Mouse (Mus musculus) left cerebral cortex, postnatal 4 days (tissue): ENCODE measurements at regions not wholly inside any gene's neighbourhood (a gene's known extent, or its start where the extent isn't known, plus 50 kb on each side); places are given as distances from the start of the nearest gene placed in this dataset.
"Not testable (repeated sequence)": the region's sequence is repeated elsewhere in the genome, so short reads cannot be mapped to it uniquely, and the experiment has no call there.

Experiments used
- DNase-seq: peaks from one replicate; pipeline ENCODE4 v3.0.0-alpha.2; 2022
- intact Hi-C: fragments of 180-260 bp; cut with DNase I; formaldehyde crosslinking; loops from one replicate; pipeline ENCODE4 v1.15.1; 2025

DNA sequence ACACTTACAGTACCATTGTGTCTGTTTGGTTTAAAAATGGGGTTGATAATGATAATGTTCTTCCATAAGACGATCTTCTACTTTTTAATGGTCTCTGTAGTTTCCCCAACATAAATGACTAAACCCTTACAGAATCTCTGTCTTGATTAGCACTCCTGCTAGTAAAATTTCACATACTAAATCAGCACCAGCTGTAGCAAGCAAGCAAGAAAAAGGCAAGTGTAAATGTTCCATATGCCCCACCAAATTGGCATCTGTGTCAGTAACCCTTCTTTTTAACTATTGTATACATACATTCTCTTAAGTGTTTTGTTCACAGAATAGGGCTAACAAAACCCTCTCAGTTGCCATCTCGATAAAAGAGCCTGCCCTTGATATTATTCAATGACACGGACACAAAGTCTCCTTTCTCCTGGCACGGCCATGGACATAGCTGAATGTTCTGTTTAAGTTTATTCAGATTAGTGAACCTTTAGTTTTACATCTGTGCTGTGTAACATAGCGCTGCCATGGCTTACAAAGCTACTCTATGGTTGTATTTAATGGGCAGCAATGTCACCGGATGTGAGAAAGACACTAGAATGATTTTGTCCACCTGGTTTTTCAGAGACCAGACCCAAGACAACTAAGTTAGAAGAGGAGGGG, 414.3 kb downstream of the Gtdc1 start:
- DNase-seq, result no peak
- intact Hi-C loops, result no loop called here

- intact Hi-C loops, result no loop called here
- DNase-seq, result peak; percentile 84
Observed at GRCm38 (mm10) chr2:44512334-44512733, 415.1 kb downstream of the Gtdc1 start.

DNA sequence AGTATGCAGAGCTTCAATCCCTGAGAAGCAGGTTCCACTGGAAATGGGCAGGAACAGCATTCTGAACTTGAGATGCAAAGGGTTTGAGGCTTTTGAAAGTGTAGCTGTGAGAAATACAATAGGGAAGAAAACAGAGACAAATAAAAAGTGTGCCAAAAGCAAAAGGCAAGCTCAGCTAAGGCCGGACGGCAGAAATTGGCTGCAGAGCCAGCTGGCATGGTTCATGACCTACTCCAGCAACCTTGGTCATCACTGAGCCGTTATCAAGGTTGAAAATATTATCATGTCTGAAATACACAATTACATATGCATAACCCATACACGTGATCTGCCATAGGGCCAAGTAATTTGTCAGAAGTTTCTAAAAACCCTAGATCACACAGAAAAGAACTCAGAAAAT, 418.4 kb downstream of the Gtdc1 start:
- DNase-seq, result peak; percentile 8
- intact Hi-C loops, result no loop called here

- DNase-seq, result no peak
- intact Hi-C loops, result no loop called here
Observed at GRCm38 (mm10) chr2:44504273-44504672, 423.2 kb downstream of the Gtdc1 start.

- DNase-seq, intact Hi-C loops: not testable (repeated sequence)
Observed at GRCm38 (mm10) chr2:44490806-44491205, 436.7 kb downstream of the Gtdc1 start.

DNA sequence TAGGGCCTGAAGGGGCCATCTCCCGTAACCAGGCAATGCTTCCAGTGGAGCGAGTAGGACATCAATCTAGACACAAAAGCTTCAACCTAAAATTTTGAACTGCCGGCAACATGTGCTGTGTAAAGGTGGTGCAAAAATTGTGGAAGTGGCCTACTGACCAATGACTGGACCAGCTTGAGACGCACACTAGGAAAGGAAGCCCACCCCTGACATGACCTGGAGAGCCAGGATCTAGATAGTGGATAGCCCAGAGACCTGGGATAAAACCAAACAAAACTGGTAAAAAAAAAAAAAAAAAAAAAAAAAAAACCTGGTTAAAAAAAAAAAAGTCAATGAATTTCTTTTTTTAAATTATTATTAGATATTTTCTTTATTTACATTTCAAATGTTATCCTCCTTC, 437.2 kb downstream of the Gtdc1 start:
- intact Hi-C loops, result no loop called here
- DNase-seq, result no peak

DNA sequence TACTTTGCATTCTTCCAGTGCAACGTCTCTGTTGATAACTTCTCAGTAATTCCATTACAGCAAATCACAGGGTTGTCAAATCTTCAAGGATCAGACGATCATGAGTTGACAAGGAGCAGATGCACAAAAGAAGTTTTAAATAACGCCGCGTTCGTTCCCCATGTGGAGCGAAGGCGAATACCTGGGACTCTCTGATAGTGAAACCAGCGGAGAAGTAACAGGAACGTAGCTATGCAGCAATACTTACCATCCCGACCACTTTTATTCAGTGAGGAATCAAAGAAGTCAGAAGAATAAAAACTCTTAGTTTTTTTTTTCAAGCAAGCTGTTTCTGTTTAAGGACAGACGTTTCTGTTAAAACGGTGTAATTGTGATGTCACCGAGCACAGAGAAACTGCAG, 441.6 kb downstream of the Gtdc1 start:
- no peak for DNase-seq
- intact Hi-C loops, result no loop called here

DNA sequence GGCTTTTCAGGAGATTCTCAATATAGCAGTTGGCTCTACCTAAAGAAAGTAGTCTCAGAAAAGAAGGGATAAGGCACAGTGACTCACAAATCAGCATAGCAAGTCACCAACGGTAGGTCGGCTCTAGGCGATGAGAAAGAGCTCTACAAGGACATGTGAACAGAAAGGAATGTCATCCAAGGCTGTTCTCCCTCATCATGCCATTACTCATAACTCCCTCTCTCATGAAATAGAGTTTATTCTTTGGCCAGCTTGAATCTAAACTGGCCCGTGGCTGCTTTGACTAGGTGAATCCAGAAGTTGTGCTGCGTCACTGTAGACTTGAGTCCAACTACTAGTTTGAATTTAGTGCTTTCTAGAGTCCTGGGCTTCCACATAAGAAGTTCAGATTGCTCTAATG, 447.7 kb downstream of the Gtdc1 start:
- intact Hi-C loops, result loop anchor here (10.0 kb wide), 1 partner anchor 445 kb away; the partner anchor contains the start of gene Gtdc1
- DNase-seq, result no peak

GRCm38 (mm10) chr2:44475456-44475855, 452.0 kb downstream of the Gtdc1 start:
- intact Hi-C loops, result loop anchor here (10.0 kb wide), 1 partner anchor 449 kb away; the partner anchor contains the start of gene Gtdc1

GRCm38 (mm10) chr2:44474653-44475052, 452.8 kb downstream of the Gtdc1 start:
- peak; percentile 62 for DNase-seq
- intact Hi-C loops, result loop anchor here (10.0 kb wide), 1 partner anchor 450 kb away; the partner anchor contains the start of gene Gtdc1

More at GRCm38 (mm10) chr2:44475456-44475855, 452.0 kb downstream of the Gtdc1 start:
- no peak for DNase-seq

DNA sequence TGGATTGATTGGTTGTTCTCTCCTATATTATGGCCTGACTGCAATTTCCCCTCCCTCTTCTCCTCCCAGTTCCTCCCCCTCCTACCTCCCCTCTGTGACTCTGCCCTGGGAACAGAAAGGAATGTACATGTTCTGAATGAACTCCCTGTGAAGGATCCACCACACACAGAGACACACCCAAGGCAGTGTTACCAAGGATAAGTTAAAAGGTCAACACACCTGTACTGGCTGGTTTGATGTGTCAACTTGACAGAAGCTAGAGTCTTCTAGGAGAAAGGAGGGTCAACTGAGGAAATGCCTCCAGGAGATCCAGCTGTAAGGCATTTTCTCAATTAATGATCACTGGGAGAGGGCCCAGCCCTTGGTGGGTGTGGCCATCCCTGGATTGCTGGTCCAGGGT, 456.1 kb downstream of the Gtdc1 start:
- intact Hi-C loops, result loop anchor here (10.0 kb wide), 1 partner anchor 453 kb away; the partner anchor contains the start of gene Gtdc1
- DNase-seq, result no peak

DNA sequence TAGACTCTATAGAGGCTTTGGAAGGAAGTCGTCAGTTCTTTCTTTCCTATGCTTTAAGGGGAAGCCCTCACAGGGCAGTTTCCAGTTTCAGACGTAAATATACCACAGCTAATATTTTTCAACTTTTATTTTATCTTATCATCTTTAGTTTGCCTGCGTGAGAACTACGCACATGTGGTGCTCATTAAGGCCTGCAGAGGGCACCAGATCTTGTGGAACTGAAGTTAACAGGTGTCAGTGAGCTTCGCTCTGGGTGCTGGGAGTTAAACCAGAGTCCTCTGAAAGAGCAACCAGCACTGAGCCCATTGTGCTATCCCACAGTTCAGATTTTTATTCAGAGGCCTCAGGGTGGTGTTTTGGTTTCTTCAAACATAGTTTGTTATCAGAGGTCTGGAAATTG, 456.5 kb downstream of the Gtdc1 start:
- DNase-seq, result no peak
- intact Hi-C loops, result loop anchor here (10.0 kb wide), 1 partner anchor 454 kb away; the partner anchor contains the start of gene Gtdc1

DNA sequence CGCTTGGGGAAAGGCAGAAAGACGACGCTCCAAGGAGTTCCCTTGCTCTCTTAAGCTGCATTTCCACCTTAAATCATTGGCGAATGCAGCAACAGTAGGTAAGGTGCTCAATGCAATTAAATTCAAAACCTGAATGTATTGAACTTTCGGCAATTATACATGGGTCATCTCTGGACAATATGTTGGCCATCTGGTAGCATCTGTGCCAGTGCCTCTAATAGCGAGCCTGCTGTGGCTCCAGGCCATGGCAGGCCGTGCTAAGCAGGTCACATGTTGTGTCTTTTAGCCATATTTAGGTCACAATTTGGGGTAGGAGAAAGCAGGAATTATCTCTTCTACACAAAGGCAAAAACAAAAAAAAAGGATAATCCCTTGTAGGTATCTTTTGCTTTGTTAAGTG, 462.8 kb downstream of the Gtdc1 start:
- peak; percentile 7 for DNase-seq
- intact Hi-C loops, result no loop called here

- DNase-seq, result no peak
- intact Hi-C loops, result no loop called here
Observed at GRCm38 (mm10) chr2:44462619-44463329, 464.7 kb downstream of the Gtdc1 start.

GRCm38 (mm10) chr2:44461289-44462250, 465.9 kb downstream of the Gtdc1 start:
- intact Hi-C loops, result no loop called here
- no peak for DNase-seq

DNA sequence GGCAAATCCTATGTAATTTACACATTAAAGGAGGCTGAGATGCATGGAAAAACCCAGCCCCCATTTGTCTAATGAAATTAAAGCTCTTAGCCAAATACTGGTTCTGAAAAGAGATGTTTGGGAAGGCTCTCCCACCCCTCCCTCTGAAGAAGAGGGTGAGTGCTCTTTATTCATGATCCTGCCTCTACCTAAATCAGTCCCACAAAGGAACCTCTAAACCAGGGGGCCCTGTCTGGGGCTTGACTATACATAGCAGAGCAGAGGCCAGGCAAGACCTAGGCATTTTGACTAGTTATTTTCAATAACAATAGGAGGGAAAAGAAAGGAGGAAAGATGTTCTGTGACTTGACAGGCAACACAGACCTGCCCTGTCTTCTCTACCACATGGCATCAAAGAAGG, 478.0 kb downstream of the Gtdc1 start:
- DNase-seq, result no peak
- intact Hi-C loops, result no loop called here
